Mouse (Mus musculus): ENCODE results near the gene Zfp457.

Gene Zfp457

GRCm38 (mm10) chr13:67305822-67306672 is at the start of gene Zfp457:
Gene Zfp457 (minus strand): TSS chr13:67306485.
- in situ Hi-C loops (cut with MboI, MseI), result no loop called here

- in situ Hi-C loops (cut with MboI, MseI), result no loop called here
These were observed 45.6 kb upstream of the Zfp457 start for GRCm38 (mm10) chr13:67351854-67352253.

- in situ Hi-C loops (cut with MboI, MseI), result no loop called here
These were observed 37.1 kb upstream of the Zfp457 start for GRCm38 (mm10) chr13:67343422-67343821.

GRCm38 (mm10) chr13:67332877-67333276 is 26.6 kb upstream of the Zfp457 start:
- in situ Hi-C loops (cut with MboI, MseI), result no loop called here

GRCm38 (mm10) chr13:67332019-67332724 is 25.9 kb upstream of the Zfp457 start, which contains the start of gene Zfp595:
Gene Zfp595 (minus strand): TSS chr13:67332570.
- in situ Hi-C loops (cut with MboI, MseI), result no loop called here

- in situ Hi-C loops (cut with MboI, MseI), result no loop called here
These were observed 433 bp upstream of the Zfp457 start for GRCm38 (mm10) chr13:67306718-67307117.

- in situ Hi-C loops (cut with MboI, MseI), result no loop called here
These were observed 28.0 kb downstream of the Zfp457 start, which contains the start of gene Zfp458 for GRCm38 (mm10) chr13:67278314-67278713. Gene Zfp458 (minus strand): TSS chr13:67278466.

GRCm38 (mm10) chr13:67269383-67270065 is 36.8 kb downstream of the Zfp457 start:
- in situ Hi-C loops (cut with MboI, MseI), result loop anchor here (5.0 kb wide), 1 partner anchor 132 kb away; no protein-coding TSS in a partner anchor

- in situ Hi-C loops (cut with MboI, MseI), result loop anchor here (5.0 kb wide), 1 partner anchor 131 kb away; no protein-coding TSS in a partner anchor
These were observed 37.5 kb downstream of the Zfp457 start for GRCm38 (mm10) chr13:67268568-67269369.
